In the genomic region with DNA sequence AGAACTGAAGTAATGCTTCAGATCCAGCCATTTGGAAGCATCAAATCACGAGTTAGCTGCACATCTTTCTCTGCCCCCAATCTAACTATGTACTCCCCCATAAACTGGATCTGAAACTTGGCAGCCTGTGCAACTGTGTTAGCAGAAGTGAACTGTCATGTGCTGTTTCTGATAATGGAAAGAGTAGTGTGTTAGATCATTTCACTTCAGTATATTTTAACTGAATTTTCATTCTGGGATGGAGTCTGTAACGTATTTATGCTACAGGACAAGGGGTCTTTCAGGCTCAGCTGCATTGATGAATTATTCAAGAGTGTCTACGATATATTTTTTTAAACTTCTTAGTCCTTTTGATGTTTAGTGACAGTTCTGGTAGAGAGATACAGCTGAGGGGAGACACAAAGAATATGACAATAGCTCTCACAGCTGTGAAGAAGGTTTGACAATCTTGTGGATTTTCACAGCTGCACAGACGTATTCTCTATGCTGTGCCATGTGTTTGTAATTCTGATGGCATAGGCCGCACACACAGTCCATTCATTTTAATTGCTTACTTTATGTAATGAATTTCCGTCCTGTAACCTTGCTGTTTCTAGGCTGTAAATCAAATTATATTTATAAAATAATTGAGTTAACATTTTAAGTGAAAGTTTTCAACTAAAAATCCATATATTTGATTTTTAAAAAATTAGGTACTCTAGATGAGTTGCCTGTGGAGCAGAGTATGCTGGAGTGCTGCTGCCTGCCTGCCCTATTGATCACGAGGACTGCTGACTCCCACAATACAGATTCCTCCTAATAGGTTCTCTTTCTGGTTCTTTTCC, we compare ENCODE assay signal across 13 mouse cellular contexts. TPM values are rescaled to one million over a fixed set of nuclear protein-coding genes. Genes with fewer than 3 reads are reported as not detected.
A peak's percentile ranks its signal among the peaks of the same experiment; 100 is the strongest.
DNase-seq lines count a peak whose midpoint lies in the region; ATAC-seq lines count a peak whose summit lies in the region.
"Had no signal": no experiment of that assay in that cellular context is flagged by ENCODE, and none has a peak within 500 bp of the region (broad histone marks: within the 10 kb centered on the region; RNA-seq: fewer than 3 reads in every experiment).

No protein-coding gene starts in this region.

- WGBS in hindbrain, embryonic 11.5 days, result 46% methylated on average over 7 of the region's 7 CpGs
- WGBS in hindbrain, embryonic 10.5 days, result 56% methylated on average over 7 of the region's 7 CpGs

- DNase-seq in hindbrain, embryonic 11.5 days (ENCODE audit: low spot score), result peak; percentile 3
- no peak for DNase-seq in hindbrain, embryonic 10.5 days (ENCODE audit: low spot score)
- peak; percentile 84 for DNase-seq in brain, adult 2 months (ENCODE audit: low read depth, low spot score)
- DNase-seq in left cerebral cortex, postnatal 25 days (ENCODE audit: low spot score in 2 of 2), result peak; percentile 9 to 76
- DNase-seq in lung, postnatal 25 days (ENCODE audit: low spot score), result no peak
- DNase-seq in lung, adult 18-20 months, result no peak
- DNase-seq in thymus, postnatal 10 days (ENCODE audit: low spot score in 2 of 2), result no peak
- DNase-seq: cerebellum, adult 11-12 months; gastrocnemius, adult 2 months; heart, postnatal 4 days; thymus, adult 18-20 months had no signal

- H3K4me2 ChIP-seq in hindbrain, embryonic 11.5 days (replicated peaks; ENCODE audit: low read depth, low read length), result no peak overlapping the region

- H3K27me3 ChIP-seq in hindbrain, embryonic 11.5 days (ENCODE audit: control insufficient read depth, insufficient read depth, low read length), result no peaks in the 10 kb centered on the region
- H3K27me3 ChIP-seq in hindbrain, embryonic 10.5 days (ENCODE audit: insufficient read depth, poor library complexity, severe bottlenecking), result no peaks in the 10 kb centered on the region

- peak; percentile 75 for ATAC-seq in hindbrain, embryonic 11.5 days (ENCODE audit: low FRiP score)
- ATAC-seq in granulocyte monocyte progenitor cell, adult 5-6 weeks (replicated peaks; ENCODE audit: poor library complexity, severe bottlenecking), result peak; percentile 89

- no peaks in the 10 kb centered on the region for H3K36me3 ChIP-seq in hindbrain, embryonic 11.5 days (ENCODE audit: control insufficient read depth, insufficient read depth, low read length)
- H3K36me3 ChIP-seq in hindbrain, embryonic 10.5 days, result no peaks in the 10 kb centered on the region

- H3K27ac ChIP-seq in hindbrain, embryonic 11.5 days (ENCODE audit: low read depth, low read length), result no peak overlapping the region
- H3K27ac ChIP-seq in hindbrain, embryonic 10.5 days, result no peak overlapping the region
- H3K27ac ChIP-seq: gastrocnemius, adult 2 months; macrophage had no signal

- intact Hi-C loops in left cerebral cortex, postnatal 25 days (cut with DNase I), result no loop called here

- no peak overlapping the region for H3K4me3 ChIP-seq in hindbrain, embryonic 11.5 days (ENCODE audit: low read depth, low read length)
- H3K4me3 ChIP-seq in hindbrain, embryonic 10.5 days, result no peak overlapping the region
- H3K4me3 ChIP-seq: gastrocnemius, adult 2 months had no signal

- H3K9me3 ChIP-seq in hindbrain, embryonic 11.5 days (ENCODE audit: control insufficient read depth, low read length), result no peaks in the 10 kb centered on the region
- no peaks in the 10 kb centered on the region for H3K9me3 ChIP-seq in hindbrain, embryonic 10.5 days

- no peak overlapping the region for H3K9ac ChIP-seq in hindbrain, embryonic 11.5 days (ENCODE audit: low read depth, low read length)

- no peaks in the 10 kb centered on the region for H3K4me1 ChIP-seq in hindbrain, embryonic 11.5 days (replicated peaks; ENCODE audit: control insufficient read depth, insufficient read depth, low read length)
- peaks cover 11% of the 10 kb centered on the region; the same call in 1 of the 2 replicates for H3K4me1 ChIP-seq in hindbrain, embryonic 10.5 days (replicated peaks)

RNA-seq across cellular contexts. Expression of a gene that starts 43.6 kb away (rescaled TPM):
- polyA plus RNA-seq in hindbrain, embryonic 11.5 days (2014; fragmentation: Nextera tagmentation; extraction: Ambion mirVana), result 0.21 and 0.32 TPM in 2 replicates
- polyA plus RNA-seq in hindbrain, embryonic 10.5 days (2016; fragmentation: Nextera tagmentation; extraction: Ambion mirVana), result 0.24 and 0.25 TPM in 2 replicates
- not detected in 2 replicates for total RNA-seq in granulocyte monocyte progenitor cell, adult 5-6 weeks (2014; fragmentation: Nextera tagmentation)
- not detected in 2 replicates for total RNA-seq in granulocyte monocyte progenitor cell, adult 5-6 weeks (2017)
- under 1 TPM; 0.11 TPM for total RNA-seq in left cerebral cortex, postnatal 25 days (2021)
- total RNA-seq: gastrocnemius, adult 2 months; heart, postnatal 4 days had no signal
- polyA plus RNA-seq: macrophage had no signal

Comparison
In these comparisons a context has a peak if more than half of its experiments do, and no peak if none do; other contexts are left out.
1. DNase-seq: peak in hindbrain, embryonic 11.5 days (single experiment), brain, adult 2 months (single experiment) and left cerebral cortex, postnatal 25 days (2 of 2); none in hindbrain, embryonic 10.5 days (single experiment), lung, postnatal 25 days (single experiment), lung, adult 18-20 months (0 of 2) and thymus, postnatal 10 days (0 of 2).